Mouse (Mus musculus) MEL (cell line): Measurements from ENCODE around the gene Wdr82.

Experiments
- CHD2 ChIP-seq: IDR thresholded peaks from 2 replicates; pipeline ENCODE4 v1.6.1; 2011; ENCODE audit warnings: low read length, improper control_type of control experiment
- CTCF ChIP-seq, 3 experiments: IDR thresholded peaks in 2 of 3; conservative IDR thresholded peaks in 1 of 3; 2 replicates each; pipeline ENCODE4 v1.5.1; 2011 to 2012; ENCODE audit warnings: low read length in 3 of 3, low read depth in 2 of 3, mild to moderate bottlenecking in 2 of 3, improper control_type of control experiment in 1 of 3, inconsistent platforms in 1 of 3, mixed read lengths in 1 of 3, moderate library complexity in 1 of 3; ENCODE audit not compliant: control insufficient read depth in 1 of 3, insufficient read depth in 1 of 3, poor library complexity in 1 of 3, severe bottlenecking in 1 of 3
- NRF1 ChIP-seq: IDR thresholded peaks from 2 replicates; pipeline ENCODE4 v1.6.1; 2014; ENCODE audit warnings: low read depth, mild to moderate bottlenecking, inconsistent platforms, low read length, improper control_type of control experiment, moderate library complexity; ENCODE audit not compliant: poor library complexity, insufficient read depth, severe bottlenecking
- POLR2A ChIP-seq, 2 experiments: IDR thresholded peaks; 2 replicates each; pipeline ENCODE4 v1.6.1; 2011 to 2012; ENCODE audit warnings: low read length in 2 of 2, mild to moderate bottlenecking in 2 of 2, control low read depth in 1 of 2, improper control_type of control experiment in 1 of 2, low read depth in 1 of 2, moderate library complexity in 1 of 2; ENCODE audit not compliant: control insufficient read depth in 1 of 2, insufficient read depth in 1 of 2, poor library complexity in 1 of 2
- POLR2AphosphoS2 ChIP-seq: IDR thresholded peaks from 2 replicates; pipeline ENCODE4 v1.6.1; 2011; ENCODE audit warnings: low read length, improper control_type of control experiment
- POLR2AphosphoS5 ChIP-seq: IDR thresholded peaks from 2 replicates; pipeline ENCODE4 v1.6.1; 2012; ENCODE audit warnings: low read depth, borderline replicate concordance, mild to moderate bottlenecking, inconsistent platforms, low read length, moderate library complexity, mixed read lengths
- ZMIZ1 ChIP-seq: IDR thresholded peaks from 2 replicates; pipeline ENCODE4 v1.6.1; 2012; ENCODE audit warnings: low read depth, mild to moderate bottlenecking, inconsistent platforms, low read length, improper control_type of control experiment, moderate library complexity
- ZNF384 ChIP-seq: IDR thresholded peaks from 2 replicates; pipeline ENCODE4 v1.6.1; 2012; ENCODE audit warnings: low read depth, mild to moderate bottlenecking, inconsistent platforms, low read length, improper control_type of control experiment

DNA sequence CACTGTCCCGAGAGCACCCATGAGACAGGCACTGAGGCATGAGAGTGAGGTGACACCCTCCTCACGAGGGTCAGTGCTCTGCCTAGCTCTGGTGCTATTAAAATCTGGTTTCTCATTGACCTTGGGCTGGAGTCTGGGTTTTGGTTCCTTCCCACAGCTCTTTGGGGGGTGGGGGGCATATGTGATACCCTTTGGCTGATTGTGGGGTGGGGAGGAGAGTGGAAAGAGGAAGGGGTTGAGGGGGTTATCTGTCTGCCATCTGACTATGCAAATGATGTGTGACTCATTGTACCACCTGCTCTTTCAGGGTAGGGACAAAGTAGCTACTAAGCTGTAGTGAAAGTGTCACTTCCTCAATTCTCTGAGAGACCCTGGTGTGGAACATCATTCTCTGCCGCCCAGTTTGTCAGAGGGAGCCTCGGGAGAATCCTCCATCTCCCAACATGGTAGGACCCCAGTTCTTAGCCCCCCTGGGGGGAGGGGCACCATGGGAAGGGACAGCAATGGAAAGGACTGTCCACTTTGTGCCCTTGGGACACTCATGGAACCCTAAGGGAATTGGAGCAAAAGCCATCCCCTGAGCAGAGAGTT, 51.6 kb downstream of the Wdr82 start, which contains the start of gene Tlr9:
- TF ChIP-seq POLR2AphosphoS5: no peak
- no peak for TF ChIP-seq POLR2AphosphoS2
- TF ChIP-seq CTCF (IDR thresholded peaks at IDR 0.05 in 2 of 3, conservative IDR thresholded peaks at IDR 0.05 in 1 of 3; ENCODE audit: control insufficient read depth in 1 of 3, insufficient read depth in 1 of 3, low read depth in 2 of 3, low read length in 3 of 3, poor library complexity in 1 of 3, severe bottlenecking in 1 of 3): no peak
- TF ChIP-seq POLR2A (IDR thresholded peaks at IDR 0.05; ENCODE audit: control insufficient read depth in 1 of 2, insufficient read depth in 1 of 2, low read depth in 1 of 2, low read length in 2 of 2, poor library complexity in 1 of 2): no peak
- TF ChIP-seq ZNF384: no peak
- TF ChIP-seq NRF1: no peak
- no peak for TF ChIP-seq ZMIZ1
- TF ChIP-seq CHD2: no peak
